Mouse (Mus musculus): ENCODE measurements around the gene Otop3. TPM values are rescaled to one million over a fixed set of nuclear protein-coding genes. Genes with fewer than 3 reads are reported as not detected.

Otop3 gene
- polyA plus RNA-seq, 1 experiment from 2014 or later: 2.5 TPM

DNA sequence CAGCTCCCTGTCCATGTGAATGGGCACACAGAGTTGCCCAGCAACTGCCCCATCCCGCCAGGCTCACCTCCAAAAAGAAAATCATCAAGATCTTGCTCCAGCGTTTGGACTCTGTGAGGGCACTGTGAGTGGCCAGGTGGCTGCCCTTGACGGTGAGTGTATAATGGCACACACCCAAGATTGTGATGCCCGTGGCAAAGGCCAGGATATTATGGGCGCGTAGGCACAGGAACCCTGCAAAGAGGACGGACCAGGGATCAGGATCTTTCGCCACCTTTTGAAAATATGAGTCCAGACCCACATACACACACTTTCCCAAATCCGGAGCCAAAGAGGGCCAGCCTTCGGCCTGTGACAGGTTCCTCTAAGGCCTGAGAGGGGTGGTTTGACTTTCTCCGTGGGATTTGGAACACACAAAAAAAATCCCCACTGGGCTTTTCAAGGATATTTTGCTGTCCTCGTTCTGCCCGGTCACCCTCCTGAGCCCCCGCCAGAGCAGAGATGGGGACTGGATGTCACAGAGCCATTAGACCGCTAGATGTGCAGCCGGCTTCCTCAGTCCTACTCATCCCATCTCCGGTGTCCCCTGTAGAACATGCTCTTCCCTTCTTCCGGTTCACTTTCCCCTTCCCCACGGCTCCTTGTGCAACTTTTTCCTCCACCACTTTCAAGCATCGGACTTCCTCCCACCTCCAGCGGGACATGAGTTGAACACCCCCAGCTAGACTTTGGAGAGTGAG is 37.9 kb upstream of the Otop3 start:
- peak overlapping the region; percentile 76 for H3K4me2 ChIP-seq
- H3K36me3 ChIP-seq: no peaks in the 10 kb centered on the region
- ATAC-seq (ENCODE audit: low FRiP score): peak; percentile 19; the same call in 1 of the 2 replicates
- 53% methylated on average over 21 of the region's 21 CpGs for WGBS
- peak overlapping the region; percentile 72; the same call in 1 of the 2 replicates for H3K27ac ChIP-seq (replicated peaks)
- peaks cover 18% of the 10 kb centered on the region for H3K4me1 ChIP-seq
- peak overlapping the region; percentile 60 for H3K9ac ChIP-seq (replicated peaks)
- H3K9me3 ChIP-seq (replicated peaks): no peaks in the 10 kb centered on the region
- H3K27me3 ChIP-seq (replicated peaks): peaks cover 16% of the 10 kb centered on the region; the same call in 1 of the 2 replicates
- peak overlapping the region; percentile 54 for H3K4me3 ChIP-seq (replicated peaks)

DNA sequence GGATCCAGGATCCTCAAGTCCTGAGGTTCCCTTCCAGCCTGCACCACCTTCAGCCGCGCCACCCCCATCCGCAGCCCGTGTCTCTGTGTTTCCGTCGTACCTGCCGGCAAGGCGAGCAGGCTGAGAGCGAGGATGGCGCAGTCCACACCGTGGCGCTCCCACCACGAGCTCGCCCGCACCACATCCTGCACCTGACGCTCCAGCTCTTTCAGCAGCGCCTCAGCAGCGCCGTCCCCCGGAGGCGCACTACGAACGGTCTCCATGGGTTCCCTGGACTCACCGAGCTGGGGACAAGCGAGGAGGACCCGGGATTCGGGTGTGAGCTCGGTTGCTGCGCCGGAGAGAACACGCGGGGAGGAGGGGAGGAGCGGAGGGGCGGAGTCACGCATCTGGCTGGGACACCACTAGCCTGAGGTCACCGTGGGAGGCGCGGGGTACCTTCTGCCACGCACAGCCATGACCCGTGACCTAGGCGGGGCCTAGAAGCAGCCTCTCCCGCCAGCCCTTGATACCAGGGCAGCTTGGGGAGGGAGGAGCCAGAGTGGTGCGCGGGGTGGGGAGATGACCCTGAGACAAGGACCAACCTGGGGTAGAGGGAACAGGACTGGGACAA is 37.2 kb upstream of the Otop3 start, which contains the start of gene Fads6:
Gene Fads6, minus strand, starts transcription at position 450 of the 613 bp plus-strand sequence.
- Histone ChIP-seq H3K4me1 (peaks cover 18% of the 10 kb centered on the region), H3K27me3 (replicated peaks) (peaks cover 16% of the 10 kb centered on the region; the same call in 1 of the 2 replicates), H3K27ac (replicated peaks) (peak within 1 kb of the TSS; percentile 72), H3K9ac (replicated peaks) (peak within 1 kb of the TSS; percentile 60), H3K9me3 (replicated peaks) (no peaks in the 10 kb centered on the region), H3K4me2 (peak within 1 kb of the TSS; percentile 76), H3K36me3 (no peaks in the 10 kb centered on the region), H3K4me3 (replicated peaks) (peak within 1 kb of the TSS; percentile 54)
- ATAC-seq (ENCODE audit: low FRiP score): peak; percentile 89
- under 1% methylated on average over 42 of the region's 44 CpGs for WGBS

DNA sequence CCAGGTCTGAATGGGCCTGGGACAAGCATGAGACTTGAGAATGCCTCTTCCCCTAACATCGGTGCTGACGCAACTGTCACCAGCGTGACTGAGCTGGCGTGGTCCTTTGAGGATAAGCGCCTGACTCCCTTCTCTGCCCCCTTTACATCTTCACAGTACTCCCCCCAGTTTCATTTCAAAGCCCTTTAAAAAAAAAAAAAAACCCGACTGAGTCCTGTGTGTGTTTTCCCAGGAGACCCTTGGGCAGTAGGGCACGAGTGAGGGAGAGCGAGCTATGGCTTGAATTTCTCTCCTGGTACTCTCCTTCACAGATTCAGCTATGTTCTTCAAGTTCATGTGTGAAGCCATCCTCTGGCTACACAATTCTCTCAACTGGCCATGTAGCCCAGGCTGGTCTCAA is 36.4 kb upstream of the Otop3 start:
- H3K36me3 ChIP-seq: no peaks in the 10 kb centered on the region
- no peak overlapping the region for H3K4me3 ChIP-seq (replicated peaks)
- H3K27me3 ChIP-seq (replicated peaks): peaks cover 16% of the 10 kb centered on the region; the same call in 1 of the 2 replicates
- no peak for ATAC-seq (ENCODE audit: low FRiP score)
- peak overlapping the region; percentile 76 for H3K4me2 ChIP-seq
- no peak overlapping the region for H3K27ac ChIP-seq (replicated peaks)
- no peaks in the 10 kb centered on the region for H3K9me3 ChIP-seq (replicated peaks)
- H3K4me1 ChIP-seq: peaks cover 18% of the 10 kb centered on the region
- H3K9ac ChIP-seq (replicated peaks): no peak overlapping the region
- WGBS: 76% methylated on average over 8 of the region's 8 CpGs

DNA sequence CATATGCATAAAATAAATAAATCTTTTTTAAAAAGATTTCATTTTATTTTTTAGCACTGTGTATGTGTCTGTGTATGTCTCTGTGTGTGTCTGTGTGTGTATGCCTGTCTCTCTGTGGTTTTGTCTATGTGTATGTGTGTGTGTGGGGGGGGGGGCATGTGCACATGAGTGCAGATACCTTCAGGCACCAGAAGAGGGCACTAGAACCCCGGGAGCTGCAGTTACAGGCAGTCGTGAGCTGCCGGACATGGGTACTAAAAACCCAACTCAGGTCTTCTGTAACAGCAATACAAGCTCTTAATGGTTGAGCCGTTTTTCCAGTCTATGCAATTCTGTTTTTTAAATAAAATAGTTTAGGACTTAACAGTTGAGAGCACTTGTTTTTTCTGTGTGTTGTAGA is 33.8 kb upstream of the Otop3 start:
- H3K9ac ChIP-seq (replicated peaks): no peak overlapping the region
- ATAC-seq (ENCODE audit: low FRiP score): no peak
- no peak overlapping the region for H3K4me3 ChIP-seq (replicated peaks)
- no peak overlapping the region for H3K4me2 ChIP-seq
- H3K27me3 ChIP-seq (replicated peaks): peaks cover 13% of the 10 kb centered on the region; the same call in 1 of the 2 replicates
- 84% methylated on average over 4 of the region's 4 CpGs for WGBS
- H3K36me3 ChIP-seq: no peaks in the 10 kb centered on the region
- no peak overlapping the region for H3K27ac ChIP-seq (replicated peaks)
- H3K4me1 ChIP-seq: peaks cover 18% of the 10 kb centered on the region
- no peaks in the 10 kb centered on the region for H3K9me3 ChIP-seq (replicated peaks)

GRCm38 (mm10) chr11:115301351-115301750 is 33.2 kb upstream of the Otop3 start:
- no peak overlapping the region for H3K27ac ChIP-seq (replicated peaks)
- no peak overlapping the region for H3K9ac ChIP-seq (replicated peaks)
- 90% methylated on average over 2 of the region's 2 CpGs for WGBS
- H3K36me3 ChIP-seq: no peaks in the 10 kb centered on the region
- H3K9me3 ChIP-seq (replicated peaks): no peaks in the 10 kb centered on the region
- peaks cover 17% of the 10 kb centered on the region for H3K4me1 ChIP-seq
- H3K27me3 ChIP-seq (replicated peaks): peaks cover 7% of the 10 kb centered on the region; the same call in 1 of the 2 replicates
- ATAC-seq (ENCODE audit: low FRiP score): no peak
- no peak overlapping the region for H3K4me3 ChIP-seq (replicated peaks)
- H3K4me2 ChIP-seq: no peak overlapping the region

DNA sequence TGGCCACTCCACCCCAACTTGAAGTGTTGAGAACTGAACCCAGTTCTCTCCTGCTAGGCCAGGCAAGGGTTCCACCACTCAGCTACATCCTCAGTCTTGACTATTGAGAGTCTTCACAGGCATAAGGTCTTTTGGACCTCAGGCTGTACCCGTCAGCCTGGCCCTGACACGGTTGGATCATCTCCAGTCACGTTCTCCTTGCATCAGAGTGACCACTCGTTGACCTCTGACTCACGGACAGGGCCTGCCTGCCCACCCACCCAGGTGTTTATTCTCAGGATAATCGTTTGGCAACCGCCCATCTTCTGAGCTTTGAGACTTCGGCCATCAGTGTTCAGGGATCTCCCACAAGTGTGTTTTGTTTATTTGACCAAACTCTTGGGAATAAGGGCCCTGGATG is 31.4 kb upstream of the Otop3 start:
- no peaks in the 10 kb centered on the region for H3K9me3 ChIP-seq (replicated peaks)
- H3K27me3 ChIP-seq (replicated peaks): peaks cover 5% of the 10 kb centered on the region
- H3K4me1 ChIP-seq: peaks cover 4% of the 10 kb centered on the region; the same call in 1 of the 2 replicates
- H3K36me3 ChIP-seq: no peaks in the 10 kb centered on the region
- WGBS: 81% methylated on average over 8 of the region's 8 CpGs
- no peak overlapping the region for H3K9ac ChIP-seq (replicated peaks)
- no peak overlapping the region for H3K4me3 ChIP-seq (replicated peaks)
- no peak overlapping the region for H3K27ac ChIP-seq (replicated peaks)
- H3K4me2 ChIP-seq: no peak overlapping the region
- no peak for ATAC-seq (ENCODE audit: low FRiP score)

- H3K36me3 ChIP-seq: no peaks in the 10 kb centered on the region
- H3K4me2 ChIP-seq: no peak within 1 kb of the TSS
- peaks cover 4% of the 10 kb centered on the region; the same call in 1 of the 2 replicates for H3K4me1 ChIP-seq
- no peak within 1 kb of the TSS for H3K9ac ChIP-seq (replicated peaks)
- H3K4me3 ChIP-seq (replicated peaks): no peak within 1 kb of the TSS
- H3K27ac ChIP-seq (replicated peaks): no peak within 1 kb of the TSS
- no peaks in the 10 kb centered on the region for H3K9me3 ChIP-seq (replicated peaks)
- H3K27me3 ChIP-seq (replicated peaks): peaks cover 1% of the 10 kb centered on the region
- WGBS: 14% methylated on average over 8 of the region's 8 CpGs
- ATAC-seq (ENCODE audit: low FRiP score): no peak
These were observed 27.7 kb upstream of the Otop3 start, which contains the start of gene Otop2 for GRCm38 (mm10) chr11:115306863-115307262. Otop2 (plus strand) TSS chr11:115307163.

GRCm38 (mm10) chr11:115308781-115309180 is 25.8 kb upstream of the Otop3 start:
- peaks cover 14% of the 10 kb centered on the region for H3K27me3 ChIP-seq (replicated peaks)
- H3K4me2 ChIP-seq: no peak overlapping the region
- no peaks in the 10 kb centered on the region for H3K9me3 ChIP-seq (replicated peaks)
- WGBS: 57% methylated on average over 1 of the region's 1 CpGs
- H3K4me1 ChIP-seq: peaks cover 4% of the 10 kb centered on the region; the same call in 1 of the 2 replicates
- no peak for ATAC-seq (ENCODE audit: low FRiP score)
- no peaks in the 10 kb centered on the region for H3K36me3 ChIP-seq
- H3K9ac ChIP-seq (replicated peaks): no peak overlapping the region
- no peak overlapping the region for H3K27ac ChIP-seq (replicated peaks)
- no peak overlapping the region for H3K4me3 ChIP-seq (replicated peaks)

DNA sequence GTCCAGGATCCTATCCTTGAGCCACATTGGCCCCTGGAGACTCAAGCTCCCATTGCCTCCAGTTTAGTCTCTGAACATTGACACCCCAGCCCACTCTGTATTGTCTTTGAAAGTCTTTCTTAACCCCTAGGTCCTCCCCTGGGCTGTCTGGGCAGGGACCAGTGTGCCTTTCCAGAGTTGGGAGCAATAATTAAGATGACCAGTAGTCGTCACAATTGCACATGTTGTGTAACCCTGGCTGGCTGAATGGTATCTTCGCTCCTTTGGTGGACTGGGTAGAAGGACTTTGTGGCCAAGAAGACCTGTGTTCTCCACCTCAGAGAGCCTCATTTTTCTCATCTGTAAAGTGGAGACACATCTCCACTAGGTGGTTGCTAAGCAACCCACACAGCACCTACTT is 20.3 kb upstream of the Otop3 start:
- Histone ChIP-seq H3K4me1 (peaks cover 12% of the 10 kb centered on the region), H3K4me2 (no peak overlapping the region), H3K27me3 (replicated peaks) (peaks cover 67% of the 10 kb centered on the region), H3K27ac (replicated peaks) (no peak overlapping the region), H3K9ac (replicated peaks) (no peak overlapping the region), H3K36me3 (no peaks in the 10 kb centered on the region), H3K4me3 (replicated peaks) (no peak overlapping the region), H3K9me3 (replicated peaks) (no peaks in the 10 kb centered on the region)
- ATAC-seq (ENCODE audit: low FRiP score): no peak
- WGBS: 48% methylated on average over 2 of the region's 2 CpGs

- Histone ChIP-seq H3K4me3 (replicated peaks) (no peak overlapping the region), H3K9me3 (replicated peaks) (no peaks in the 10 kb centered on the region), H3K4me2 (no peak overlapping the region), H3K9ac (replicated peaks) (no peak overlapping the region), H3K27ac (replicated peaks) (no peak overlapping the region), H3K4me1 (peaks cover 26% of the 10 kb centered on the region), H3K36me3 (no peaks in the 10 kb centered on the region), H3K27me3 (replicated peaks) (peaks cover 92% of the 10 kb centered on the region)
- WGBS: 69% methylated on average over 7 of the region's 7 CpGs
- no peak for ATAC-seq (ENCODE audit: low FRiP score)
These were observed 17.3 kb upstream of the Otop3 start for GRCm38 (mm10) chr11:115317204-115317603.

DNA sequence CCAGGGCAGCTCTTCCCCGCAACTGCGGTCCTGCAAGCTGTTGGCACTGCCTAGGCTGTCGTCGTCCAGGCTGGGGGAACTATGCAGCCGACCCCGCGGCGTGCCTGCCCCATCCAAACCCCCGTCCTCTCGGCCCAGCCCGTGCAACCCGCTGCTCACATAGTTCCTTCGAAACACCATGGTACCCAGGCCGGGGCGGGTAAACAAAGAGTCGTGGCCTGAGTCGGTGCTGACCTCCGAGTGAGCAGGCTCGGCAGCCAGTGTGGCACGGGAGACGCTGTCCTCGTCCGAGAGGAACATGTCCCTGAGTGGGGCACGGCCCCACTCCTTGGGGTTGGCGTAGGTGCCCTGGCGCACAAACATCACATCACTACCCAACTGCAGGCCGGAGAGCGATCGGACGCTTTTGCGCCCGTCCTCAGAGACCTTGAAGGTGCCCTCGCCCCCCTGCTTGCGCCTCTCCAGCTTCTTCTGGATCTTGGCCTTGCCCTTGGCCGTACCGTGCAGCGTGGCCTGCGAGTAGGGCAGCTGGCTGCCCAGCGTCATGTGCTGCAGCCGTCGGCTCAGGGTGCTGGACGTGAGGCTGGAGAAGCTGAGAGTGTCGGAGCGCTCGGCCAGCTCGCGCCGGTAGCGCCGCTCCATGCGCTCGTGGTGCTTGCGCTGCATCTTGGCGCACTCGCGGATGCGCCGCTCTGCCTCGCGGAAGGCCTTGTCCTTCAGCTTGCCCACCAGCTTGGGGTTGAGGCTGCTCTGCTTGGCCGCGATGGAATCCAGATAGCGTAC is 16.1 kb upstream of the Otop3 start:
- Histone ChIP-seq H3K27me3 (replicated peaks) (peaks cover 96% of the 10 kb centered on the region), H3K27ac (replicated peaks) (no peak overlapping the region), H3K4me3 (replicated peaks) (no peak overlapping the region), H3K9me3 (replicated peaks) (no peaks in the 10 kb centered on the region), H3K36me3 (no peaks in the 10 kb centered on the region), H3K4me1 (peaks cover 36% of the 10 kb centered on the region), H3K9ac (replicated peaks) (0 out of 2 replicates have a peak overlapping the region, but pooled peaks have one; percentile 17), H3K4me2 (peak overlapping the region; percentile 23; the same call in 1 of the 2 replicates)
- 4% methylated on average over 63 of the region's 63 CpGs for WGBS
- no peak for ATAC-seq (ENCODE audit: low FRiP score)
